Mouse (Mus musculus): Measurements from ENCODE around the gene Rora. TPM values are rescaled to one million over a fixed set of nuclear protein-coding genes. Genes with fewer than 3 reads are reported as not detected.
A peak's percentile ranks its signal among the peaks of the same experiment; 100 is the strongest.
"Not testable (repeated sequence)": the region's sequence is repeated elsewhere in the genome, so short reads cannot be mapped to it uniquely, and the experiment has no call there.

The Rora gene
- total RNA-seq, 4 experiments from 2014 or later = 103 to 117 (median 104) TPM

DNA sequence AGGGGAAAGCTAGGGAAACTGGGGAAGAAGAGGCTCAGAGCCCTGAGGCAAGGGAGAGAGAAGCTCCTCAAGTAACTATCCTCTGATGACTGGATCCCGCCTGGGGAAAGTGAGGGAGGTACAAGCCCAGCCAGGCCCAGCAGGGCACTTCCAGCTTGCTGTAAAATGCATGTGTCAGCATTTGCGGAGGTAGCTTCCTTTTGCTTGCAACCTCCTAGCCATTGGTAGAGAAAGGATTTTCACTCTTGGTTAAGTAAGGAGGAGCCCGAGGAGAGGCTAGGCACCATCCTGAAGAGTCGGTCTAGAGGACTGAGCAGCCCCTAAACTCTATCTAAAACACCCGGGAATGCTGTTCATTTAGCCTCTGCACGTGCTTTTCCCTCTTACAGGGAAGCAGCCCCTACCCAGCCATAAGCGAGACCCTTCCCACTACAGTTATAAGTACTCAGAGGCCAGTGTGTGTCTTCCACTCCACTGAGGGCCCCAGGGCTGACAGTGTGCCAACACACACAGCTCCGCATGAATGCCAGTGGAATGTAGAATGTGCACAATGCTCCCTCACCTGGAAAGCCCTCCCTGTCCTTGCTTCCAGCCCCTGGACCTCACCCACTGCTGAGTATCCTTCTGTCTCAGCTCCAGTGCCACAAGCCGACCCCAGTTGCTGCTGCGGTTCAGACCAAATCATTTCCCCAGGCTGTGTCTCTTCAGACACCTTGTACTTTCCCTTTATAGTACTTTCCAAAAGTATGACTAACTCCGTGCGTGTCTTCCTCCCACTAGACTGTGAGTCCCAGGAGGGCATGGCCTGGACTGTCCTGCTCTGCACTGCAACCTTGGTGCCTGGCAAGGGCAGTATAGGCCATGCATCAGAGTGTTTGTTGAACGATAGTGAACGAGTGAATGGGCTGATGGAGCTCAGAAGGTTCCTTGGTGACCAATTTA lies 431.4 kb downstream of the Rora start:
- DNase-seq (ENCODE audit: low spot score in 2 of 2) = no peak

DNA sequence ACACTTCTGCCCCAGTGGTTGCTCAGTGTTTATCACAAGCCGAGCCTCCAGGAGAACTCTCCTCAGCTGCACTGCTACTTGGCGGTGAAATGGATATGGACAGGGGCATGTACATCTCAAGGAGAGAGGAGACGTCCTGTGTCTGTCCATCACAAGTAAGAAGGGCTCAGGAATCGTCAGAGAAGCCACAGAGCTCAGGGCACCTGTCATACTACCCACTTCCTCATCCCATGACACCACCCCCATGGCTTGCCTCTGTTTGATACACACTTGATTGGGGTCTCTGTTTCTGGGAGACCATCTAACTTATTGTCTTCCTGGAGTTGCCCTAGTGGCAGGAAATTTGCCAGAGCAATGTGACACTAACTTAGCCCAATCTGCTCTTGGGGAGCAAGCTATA lies 433.3 kb downstream of the Rora start:
- DNase-seq (ENCODE audit: low spot score in 2 of 2) = no peak

DNA sequence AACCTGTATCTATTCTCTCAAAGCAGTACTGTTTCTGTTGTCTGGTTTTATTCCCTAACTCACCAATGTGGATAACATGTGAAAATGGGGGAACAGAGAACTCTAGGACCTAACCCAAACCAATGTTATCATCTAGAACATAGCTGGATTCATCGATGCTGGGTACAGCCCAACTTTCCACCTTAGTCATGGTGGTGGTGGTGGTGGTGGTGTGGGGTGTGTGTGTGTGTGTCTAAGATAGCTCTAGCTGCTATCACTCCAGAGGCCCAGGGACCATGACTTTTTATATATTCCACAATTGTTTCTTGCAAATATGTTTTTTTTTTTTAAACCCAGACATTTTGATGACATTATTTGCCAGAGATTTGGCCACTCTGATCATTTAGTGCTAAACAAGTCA lies 433.7 kb downstream of the Rora start:
- no peak for DNase-seq (ENCODE audit: low spot score in 2 of 2)

DNA sequence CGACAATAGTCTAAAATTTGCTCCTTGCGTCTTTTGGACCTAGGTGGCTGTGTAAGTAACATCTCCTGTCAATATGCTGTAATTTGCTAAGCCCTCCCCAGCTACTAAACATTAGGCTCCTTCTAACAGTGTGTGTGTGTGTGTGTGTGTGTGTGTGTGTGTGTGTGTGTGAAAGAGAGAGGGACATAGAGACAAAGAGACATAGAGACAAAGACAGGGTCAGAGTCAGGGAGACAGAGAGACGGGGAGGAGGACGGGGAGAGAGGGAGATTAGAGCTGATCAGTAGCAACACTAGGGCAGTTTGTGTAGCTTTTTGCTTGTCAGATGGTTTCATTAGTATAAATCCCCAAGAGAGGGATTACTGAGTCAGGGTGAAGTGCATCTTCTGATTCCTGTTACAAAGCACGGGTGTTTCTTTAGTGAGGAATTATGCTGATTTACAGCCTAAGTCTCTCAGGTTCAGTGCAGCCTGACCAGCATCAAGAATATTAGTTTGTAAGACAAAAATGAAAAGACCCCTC lies 437.2 kb downstream of the Rora start:
- DNase-seq (ENCODE audit: low spot score in 2 of 2) = no peak

DNA sequence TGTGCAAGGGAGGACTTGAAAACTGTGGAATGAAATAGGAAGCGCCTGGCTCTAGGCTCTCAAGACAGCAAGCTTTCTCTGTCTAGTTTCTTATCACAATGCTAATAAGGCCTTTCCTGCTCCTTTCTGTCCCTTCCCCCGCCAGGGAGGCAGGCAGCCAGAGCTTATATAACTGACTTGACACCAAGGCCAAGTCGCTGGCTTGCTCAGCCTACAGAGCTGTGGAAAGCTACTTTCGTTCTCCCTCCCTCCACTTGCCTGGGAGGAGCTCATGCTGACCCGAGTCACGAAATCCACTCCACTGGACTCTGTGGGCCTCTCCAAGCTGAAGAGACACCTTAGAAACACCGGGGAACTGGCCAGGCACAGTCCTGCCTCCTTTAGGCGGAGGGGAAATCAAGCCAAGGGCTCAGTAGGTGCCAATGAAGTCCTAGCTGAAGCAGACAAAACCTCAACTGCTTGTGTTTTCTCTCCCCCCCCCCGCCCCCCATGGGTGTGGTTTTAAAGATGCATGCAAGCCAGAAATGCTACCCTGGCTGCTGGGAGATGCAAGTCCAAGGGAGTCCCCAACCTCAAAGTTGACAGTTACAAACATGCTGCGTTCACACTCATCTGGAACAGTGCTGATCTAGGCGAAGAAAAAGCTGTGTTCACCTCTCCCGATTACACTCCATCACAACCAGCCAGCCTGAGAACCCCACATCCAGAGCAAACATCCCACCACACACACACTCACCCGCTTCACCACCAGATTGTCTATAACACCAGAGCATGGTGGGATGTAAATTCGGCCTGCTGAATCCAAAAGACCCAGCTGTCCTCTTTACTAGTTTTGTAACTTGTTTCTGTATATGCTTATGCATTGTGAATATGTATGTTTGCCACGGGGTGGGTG lies 438.8 kb downstream of the Rora start:
- DNase-seq (ENCODE audit: low spot score in 2 of 2) = peak; percentile 95 to 96

DNA sequence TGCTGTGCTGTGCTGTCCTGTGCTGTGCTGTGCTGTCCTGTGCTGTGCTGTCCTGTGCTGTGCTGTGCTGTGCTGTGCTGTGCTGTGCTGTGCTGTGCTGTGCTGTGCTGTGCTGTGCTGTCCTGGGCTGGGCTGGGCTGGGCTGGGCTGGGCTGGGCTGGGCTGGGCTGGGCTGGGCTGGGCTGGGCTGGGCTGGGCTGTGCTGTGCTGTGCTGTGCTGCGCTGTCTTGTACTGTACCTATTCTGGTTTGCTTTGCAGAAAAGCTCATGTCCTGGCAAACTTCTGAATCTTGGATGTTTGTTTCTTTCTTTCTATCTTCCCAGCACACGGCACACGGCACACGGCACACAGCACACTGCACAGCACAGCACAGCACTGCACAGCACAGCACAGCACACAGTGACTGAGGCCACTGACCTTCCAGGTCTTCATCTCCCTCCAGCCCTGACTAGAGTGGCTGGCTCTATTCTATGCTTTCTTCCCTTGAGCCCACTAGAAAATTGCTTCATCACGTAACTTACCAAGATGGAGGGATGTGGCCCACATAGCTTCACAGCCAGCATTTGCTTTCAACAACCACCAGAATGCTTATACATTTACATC lies 446.7 kb downstream of the Rora start:
- DNase-seq (ENCODE audit: low spot score in 2 of 2) = not testable (repeated sequence)

DNA sequence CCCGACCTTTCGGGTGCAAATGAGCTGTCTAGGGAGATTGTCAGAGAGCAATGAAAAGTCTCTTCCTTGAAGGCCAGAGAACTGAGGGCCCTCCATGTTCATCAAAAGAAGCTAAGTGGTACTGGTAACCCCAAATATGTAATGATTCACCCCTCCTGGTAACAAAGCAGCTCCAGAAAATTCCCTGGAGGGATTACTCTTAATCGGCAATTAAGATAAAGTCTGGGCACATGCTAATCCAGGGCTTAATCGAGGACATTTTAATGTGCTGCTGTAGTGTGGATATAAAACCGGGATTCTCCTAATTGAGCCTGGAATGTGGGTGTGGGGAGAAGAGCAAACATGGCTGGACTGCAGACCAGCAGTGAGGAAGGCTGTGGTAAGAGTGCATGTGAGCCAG lies 450.7 kb downstream of the Rora start:
- no peak for DNase-seq (ENCODE audit: low spot score in 2 of 2)

DNA sequence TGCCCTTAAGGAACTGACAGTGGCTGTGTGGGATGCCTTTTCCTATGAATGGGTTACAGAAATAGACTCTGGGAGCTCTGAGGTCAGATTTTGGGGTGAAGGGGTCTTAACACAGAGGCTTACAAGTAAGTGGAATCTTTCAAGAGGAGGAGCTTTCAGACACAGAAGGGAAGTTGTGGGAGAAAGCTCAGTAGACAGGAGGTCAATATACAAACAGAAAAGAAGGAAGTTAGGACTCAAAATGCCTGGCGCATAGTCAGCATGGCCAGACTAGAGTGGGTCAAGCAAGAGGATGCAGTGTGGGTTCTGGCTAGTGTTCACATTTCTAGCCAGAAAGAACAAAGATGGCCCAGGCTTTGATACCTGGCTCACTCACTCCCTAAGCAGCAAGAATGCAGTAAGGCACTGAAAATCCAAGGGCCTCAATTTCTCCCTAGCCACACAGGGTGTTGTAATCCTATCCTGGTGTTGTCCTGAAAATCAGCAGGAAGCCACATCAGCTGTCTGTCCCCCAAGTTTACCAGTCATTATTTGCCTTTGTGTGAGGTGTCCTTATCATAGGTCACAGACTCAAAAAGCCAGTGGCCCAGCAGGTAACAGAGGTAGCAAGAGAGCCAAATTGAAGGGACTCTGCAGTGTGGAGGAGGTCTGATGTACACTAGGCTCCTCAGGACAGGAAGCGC lies 456.2 kb downstream of the Rora start:
- no peak for DNase-seq (ENCODE audit: low spot score in 2 of 2)

DNA sequence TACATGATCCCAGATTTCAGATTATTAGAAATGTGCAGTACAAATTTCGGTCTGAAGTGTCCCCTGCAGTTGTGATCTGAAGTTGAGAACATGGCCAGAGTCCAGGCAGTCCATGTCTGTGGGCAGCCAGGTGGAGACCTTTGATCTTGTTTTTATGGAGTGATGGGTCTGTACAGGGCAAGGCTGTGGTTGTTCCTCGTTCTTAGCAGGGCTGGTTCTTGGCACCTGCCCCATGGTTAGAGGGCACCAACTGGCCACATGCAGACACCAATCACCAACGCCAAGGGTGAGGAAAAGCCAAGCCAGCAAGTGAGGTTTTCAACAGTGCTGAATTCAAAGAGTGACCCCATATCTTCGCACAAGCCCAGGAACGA lies 456.7 kb downstream of the Rora start:
- DNase-seq (ENCODE audit: low spot score in 2 of 2) = no peak

DNA sequence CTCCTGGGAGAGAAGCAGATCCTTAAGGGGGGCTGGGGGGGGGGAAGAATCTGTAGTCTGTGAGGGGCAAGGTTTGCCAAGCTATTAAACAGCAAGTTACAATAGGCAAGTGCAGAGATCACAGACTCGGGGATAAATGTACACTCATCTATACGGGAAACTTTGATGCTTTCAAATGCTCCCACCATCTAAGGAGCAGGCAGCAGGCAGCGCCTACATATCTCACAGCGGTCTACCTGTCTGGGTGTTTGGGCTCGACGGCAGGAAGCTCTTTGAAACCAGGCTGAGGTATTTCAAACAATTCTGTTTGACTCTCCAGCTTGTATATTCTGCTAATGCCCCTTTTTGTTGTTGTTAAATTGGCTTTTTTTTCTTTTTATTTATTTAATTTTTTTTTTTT lies 457.1 kb downstream of the Rora start:
- no peak for DNase-seq (ENCODE audit: low spot score in 2 of 2)

DNA sequence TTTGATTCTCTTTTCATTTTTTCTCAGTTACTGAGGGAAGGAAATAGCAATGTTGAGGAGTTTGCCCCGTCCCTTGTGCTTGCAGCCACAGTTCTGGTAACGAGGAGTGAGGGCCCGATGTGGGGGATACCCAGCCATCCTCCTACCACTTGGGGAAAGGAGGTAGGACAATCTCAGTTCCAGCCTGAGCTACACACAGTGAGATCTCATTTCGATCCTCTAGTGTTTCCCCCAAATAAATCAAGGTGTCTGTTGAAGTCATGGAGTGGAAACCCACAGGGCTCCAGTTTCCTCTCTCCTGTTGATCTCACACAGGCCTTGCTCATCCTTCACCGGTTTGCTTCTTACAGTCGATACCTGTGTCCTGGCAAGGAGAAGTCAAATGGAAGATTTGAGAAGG lies 458.0 kb downstream of the Rora start:
- DNase-seq (ENCODE audit: low spot score in 2 of 2) = no peak

DNA sequence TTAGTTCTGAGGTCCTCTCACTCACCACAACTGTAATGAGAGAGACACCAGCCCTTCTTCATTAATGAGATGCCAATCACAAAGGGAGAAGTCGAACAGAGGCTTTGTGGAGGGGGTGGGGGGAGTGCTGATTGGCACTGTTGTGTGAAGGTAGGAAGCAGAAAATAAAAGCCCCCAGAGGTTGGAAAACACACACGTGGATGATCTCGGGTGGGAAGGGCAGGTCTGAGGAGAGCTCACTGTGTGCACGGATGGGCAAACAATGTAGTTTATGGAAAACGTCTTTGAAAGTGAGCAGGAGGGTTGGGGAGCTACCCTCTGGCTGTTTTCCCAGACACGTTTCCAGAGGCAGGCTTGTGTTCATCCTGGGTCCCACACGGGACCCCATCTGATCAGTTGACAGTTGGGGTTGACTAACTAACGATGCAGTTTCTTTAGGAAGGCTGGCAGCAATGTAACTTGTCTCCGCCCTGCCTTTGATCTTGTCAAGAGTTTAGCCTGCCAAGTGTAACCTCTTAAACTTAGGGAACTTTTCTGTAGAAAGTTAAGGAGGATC lies 460.9 kb downstream of the Rora start:
- DNase-seq (ENCODE audit: low spot score in 2 of 2) = no peak

DNA sequence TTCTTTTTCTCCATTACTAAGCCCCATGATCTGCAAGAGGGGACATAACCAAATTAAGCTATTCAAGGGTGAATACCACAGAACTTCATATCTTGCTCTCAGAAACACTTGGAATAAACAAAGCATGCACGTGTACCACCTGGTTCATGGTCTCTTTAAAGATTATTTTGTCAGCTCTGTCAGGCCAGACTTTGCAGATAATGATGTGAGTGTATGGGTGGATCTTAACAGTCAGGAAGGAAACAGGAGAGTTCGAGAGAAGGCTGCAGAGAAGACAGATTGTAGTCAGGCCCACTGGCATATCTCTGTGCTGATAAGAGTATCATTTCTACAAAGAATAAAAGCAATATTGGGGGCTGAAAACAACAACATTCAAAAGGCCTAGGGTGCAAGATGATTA lies 463.2 kb downstream of the Rora start:
- no peak for DNase-seq (ENCODE audit: low spot score in 2 of 2)

DNA sequence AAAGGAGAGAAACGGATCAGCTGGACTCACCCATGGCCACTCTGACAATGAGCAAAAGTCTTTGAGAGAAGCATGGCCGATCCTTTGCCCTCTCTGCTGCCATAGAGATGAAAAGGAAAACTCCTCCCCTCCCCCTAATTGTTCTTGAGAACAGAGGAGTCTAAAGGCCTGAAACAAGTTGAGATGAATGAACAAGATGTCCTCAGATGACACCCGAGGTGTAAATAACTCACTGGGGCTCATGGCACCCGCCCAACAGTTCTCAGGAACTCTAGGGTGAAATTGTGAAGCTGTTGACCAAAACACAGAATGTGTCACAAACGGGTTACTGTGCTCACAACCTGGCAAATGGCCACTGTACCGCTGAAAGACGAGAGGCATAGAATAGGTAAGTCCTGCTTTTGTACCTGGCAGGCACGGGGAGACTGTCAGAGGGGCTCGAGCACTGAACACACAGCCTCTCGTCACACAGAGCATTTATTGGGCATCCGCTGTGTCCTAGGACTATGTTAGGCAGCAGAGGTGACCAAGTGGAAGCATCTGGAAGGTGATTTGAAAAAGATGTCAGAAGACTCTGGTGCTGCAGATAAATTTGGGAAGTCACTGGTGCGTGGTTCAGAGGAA lies 467.6 kb downstream of the Rora start:
- DNase-seq (ENCODE audit: low spot score in 2 of 2) = no peak

DNA sequence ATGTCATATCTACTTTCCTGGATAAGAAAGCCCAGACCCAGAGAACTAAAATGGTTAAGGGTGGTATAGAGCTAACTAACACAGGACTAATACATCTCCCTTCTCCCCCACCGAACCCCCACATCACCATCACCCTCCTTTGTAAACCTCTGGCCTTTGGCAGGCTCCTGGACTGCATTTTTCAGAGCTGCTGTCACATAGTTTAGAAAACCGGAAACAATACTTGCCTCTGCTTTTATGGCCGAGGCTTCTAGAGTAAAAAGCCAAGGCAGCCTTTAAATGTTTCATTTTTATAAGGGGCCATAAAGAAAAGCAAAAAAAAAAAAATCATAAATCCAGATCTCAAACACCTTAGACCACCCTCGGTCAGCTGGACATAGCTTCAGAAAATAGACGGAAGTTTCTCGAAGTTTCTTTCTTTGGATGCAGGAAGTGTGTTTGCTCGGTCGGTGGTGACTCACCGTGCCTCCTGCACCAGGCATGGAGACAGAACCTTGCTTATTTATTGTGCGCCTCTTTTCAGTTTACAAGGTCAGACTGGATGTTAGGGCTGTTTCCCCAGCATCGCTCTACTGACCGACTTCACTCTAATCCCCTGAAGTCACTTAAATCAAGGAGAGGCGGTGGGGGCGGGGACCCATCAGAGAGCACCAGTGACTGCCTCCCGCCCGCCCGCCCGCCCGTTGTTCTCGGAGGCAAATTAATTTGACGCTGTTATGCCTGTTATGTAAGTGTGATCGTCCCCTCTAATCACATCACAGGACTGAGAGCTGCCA lies 471.6 kb downstream of the Rora start:
- DNase-seq (ENCODE audit: low spot score in 2 of 2) = peak; percentile 38 to 44

DNA sequence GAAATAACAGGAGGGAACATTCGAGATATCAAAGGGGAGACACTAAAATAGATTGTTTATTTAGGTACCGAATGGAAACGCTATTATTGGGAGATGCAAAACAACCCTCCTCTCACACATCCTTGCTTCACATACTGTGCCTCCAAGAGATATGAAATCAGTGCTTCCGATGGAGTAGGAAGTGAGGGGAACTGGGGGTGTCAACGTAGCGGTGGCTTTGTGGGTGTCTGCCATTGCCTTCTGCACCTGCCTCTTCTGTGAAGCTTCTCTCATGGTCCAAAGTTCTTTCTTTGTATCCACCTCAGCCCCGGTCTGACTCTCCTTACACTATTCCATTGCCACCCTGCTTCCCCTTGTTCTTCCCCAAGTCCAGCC lies 472.2 kb downstream of the Rora start:
- no peak for DNase-seq (ENCODE audit: low spot score in 2 of 2)

DNA sequence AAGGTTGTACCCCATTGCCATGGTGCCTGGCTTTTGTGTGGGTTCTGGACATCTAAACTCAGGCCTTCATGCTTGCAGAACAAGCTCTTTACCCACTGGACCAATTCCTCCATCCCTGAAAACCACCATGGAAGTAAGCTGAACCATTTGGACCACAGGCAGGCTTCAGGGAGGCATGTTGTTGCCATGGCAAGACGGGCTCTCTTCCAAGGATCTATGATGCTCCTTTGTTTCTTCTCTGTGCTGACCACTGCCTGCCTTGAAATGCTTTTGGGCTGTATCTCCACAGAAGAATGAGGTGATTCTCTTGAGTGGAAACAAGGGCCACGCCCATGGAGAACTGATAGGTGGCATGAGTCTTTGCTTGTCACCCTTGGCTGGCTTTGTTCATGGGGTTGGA lies 473.0 kb downstream of the Rora start:
- DNase-seq (ENCODE audit: low spot score in 2 of 2) = no peak

DNA sequence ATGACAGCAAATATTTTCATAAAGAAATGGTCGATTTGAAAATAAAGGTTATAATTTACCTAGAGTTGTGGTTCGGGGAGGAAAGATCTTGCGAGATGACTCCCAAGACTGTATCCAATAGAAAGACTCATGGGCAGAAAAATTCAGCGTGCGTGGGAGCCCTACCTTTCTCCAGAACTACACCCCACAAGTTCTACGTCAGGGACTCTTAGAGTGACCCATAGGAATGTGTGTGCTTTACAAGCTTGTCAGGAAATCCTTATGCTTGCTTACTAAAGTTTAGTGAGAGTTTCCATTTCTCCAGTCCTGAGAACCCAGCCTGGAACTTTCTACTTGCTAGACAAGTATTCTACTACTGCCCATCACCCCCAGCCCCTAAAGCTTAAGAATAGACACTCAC lies 474.7 kb downstream of the Rora start:
- no peak for DNase-seq (ENCODE audit: low spot score in 2 of 2)

DNA sequence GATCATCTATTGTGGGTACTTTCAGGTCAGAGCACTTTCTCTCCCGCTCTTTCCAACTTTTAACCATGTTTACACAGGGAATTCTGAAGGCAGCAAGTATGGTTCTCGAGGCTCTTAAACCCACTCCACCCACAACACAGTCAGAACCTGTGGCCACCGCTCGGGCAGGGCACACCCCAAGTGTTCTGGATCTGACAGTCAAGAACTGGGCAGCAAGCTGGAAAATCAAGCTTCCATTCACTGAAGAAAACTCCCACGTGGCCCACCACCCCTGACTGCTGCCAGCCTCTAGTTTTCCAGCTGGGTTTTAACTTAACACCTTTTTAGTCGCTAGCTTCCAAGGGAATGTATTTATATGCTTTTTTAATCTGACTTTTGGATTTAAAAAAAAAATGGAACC lies 479.4 kb downstream of the Rora start:
- no peak for DNase-seq (ENCODE audit: low spot score in 2 of 2)

DNA sequence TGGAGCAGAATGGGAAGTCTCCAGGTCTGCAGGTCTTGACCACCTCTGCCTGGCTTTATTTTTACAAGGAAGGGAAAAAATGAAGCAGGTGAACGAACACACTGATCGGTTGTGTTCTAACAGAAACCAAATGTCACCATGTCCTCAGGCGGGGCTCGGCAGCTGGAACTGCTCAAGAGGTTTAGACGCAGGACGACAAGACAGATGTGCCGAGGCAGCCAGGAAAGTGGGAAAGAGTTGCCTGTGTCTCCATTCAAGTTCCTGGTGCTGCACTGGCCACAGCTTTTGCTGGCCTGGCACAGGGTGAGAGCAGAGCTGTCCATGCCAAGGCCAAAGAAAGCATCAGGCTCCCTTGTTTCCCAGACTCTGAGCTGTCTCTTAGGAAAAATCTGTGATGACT lies 480.1 kb downstream of the Rora start:
- DNase-seq (ENCODE audit: low spot score in 2 of 2) = no peak

Measured in gastrocnemius, adult 8-10 months (tissue).